Mouse (Mus musculus) heart, embryonic 15.5 days (tissue): ENCODE data around the gene Leap2. TPM values are rescaled to one million over a fixed set of nuclear protein-coding genes. Genes with fewer than 3 reads are reported as not detected.

Experiments
- ATAC-seq: fragments of 200-750 bp; cut with Nextera tagmentation; replicated peaks from 2 replicates; pipeline ENCODE4 v1.8.0; 2017; ENCODE audit warnings: low read depth, moderate TSS enrichment; ENCODE audit not compliant: insufficient number of reproducible peaks, insufficient read depth, low FRiP score
- H3K27ac ChIP-seq: fragments of 300-500 bp; sonication (generic); 2 replicates; pipeline ENCODE4 v1.5.1; 2015; ENCODE audit warnings: mild to moderate bottlenecking, inconsistent platforms
- H3K27me3 ChIP-seq: fragments of 300-500 bp; sonication (generic); 2 replicates; pipeline ENCODE4 v1.6.1; 2015; ENCODE audit warnings: inconsistent platforms
- H3K36me3 ChIP-seq: fragments of 300-500 bp; sonication (generic); 2 replicates; pipeline ENCODE4 v1.6.1; 2015; ENCODE audit warnings: mild to moderate bottlenecking, inconsistent platforms
- H3K4me1 ChIP-seq: fragments of 300-500 bp; sonication (generic); replicated peaks from 2 replicates; pipeline ENCODE4 v1.6.1; 2015; ENCODE audit warnings: inconsistent platforms
- H3K4me2 ChIP-seq: fragments of 300-500 bp; sonication (generic); 2 replicates; pipeline ENCODE4 v1.6.1; 2015; ENCODE audit warnings: inconsistent platforms, mild to moderate bottlenecking, moderate library complexity
- H3K4me3 ChIP-seq: fragments of 300-500 bp; sonication (generic); 2 replicates; pipeline ENCODE4 v1.5.1; 2015; ENCODE audit warnings: mild to moderate bottlenecking, inconsistent platforms
- H3K9ac ChIP-seq: fragments of 300-500 bp; sonication (generic); 2 replicates; pipeline ENCODE4 v1.6.1; 2015; ENCODE audit warnings: mild to moderate bottlenecking, inconsistent platforms
- H3K9me3 ChIP-seq: fragments of 300-500 bp; sonication (generic); replicated peaks from 2 replicates; pipeline ENCODE4 v1.6.1; 2016; ENCODE audit warnings: inconsistent platforms
- whole genome bisulfite sequencing: fragments of 180-500 bp; shearing (Covaris S2); methylation state at CpG from one replicate; pipeline ENCODE4 v1.1.7; 2015; ENCODE audit warnings: mixed read lengths; 5-methylcytosine and 5-hydroxymethylcytosine counted together
- polyA plus RNA-seq: library from polyadenylated mRNA; unstranded; fragments of >200 nt; fragmentation: Nextera tagmentation; extraction: Ambion mirVana; gene quantifications from 2 replicates; pipeline ENCODE4 v1.2.1, GENCODE M21; 2015

Gene Leap2
- polyA plus RNA-seq, 1 experiment from 2014 or later, result 0.34 TPM

GRCm38 (mm10) chr11:53456474-53457371 is 33.8 kb upstream of the Leap2 start, which contains the start of the genes Gm10447 and Shroom1:
Gene Gm10447, minus strand, starts transcription at chr11:53457110.
Gene Shroom1, plus strand, starts transcription at chr11:53457205.
- H3K4me1 ChIP-seq, result peaks cover 5% of the 10 kb centered on the region
- H3K9me3 ChIP-seq, result no peaks in the 10 kb centered on the region
- peak within 1 kb of the TSS; percentile 95 for H3K4me2 ChIP-seq
- 3% methylated on average over 42 of the region's 42 CpGs for WGBS
- H3K27me3 ChIP-seq, result peaks cover 7% of the 10 kb centered on the region
- peak; percentile 79 for ATAC-seq
- peak within 1 kb of the TSS; percentile 63 for H3K4me3 ChIP-seq
- no peaks in the 10 kb centered on the region for H3K36me3 ChIP-seq
- peak within 1 kb of the TSS; percentile 48; the same call in 1 of the 2 replicates for H3K27ac ChIP-seq
- H3K9ac ChIP-seq, result peak within 1 kb of the TSS; percentile 68

GRCm38 (mm10) chr11:53453031-53453430 is 30.1 kb upstream of the Leap2 start:
- H3K9ac ChIP-seq, result no peak overlapping the region
- no peaks in the 10 kb centered on the region for H3K9me3 ChIP-seq
- no peak overlapping the region for H3K4me2 ChIP-seq
- H3K4me3 ChIP-seq, result no peak overlapping the region
- H3K27me3 ChIP-seq, result no peaks in the 10 kb centered on the region
- no peaks in the 10 kb centered on the region for H3K36me3 ChIP-seq
- ATAC-seq, result no peak
- no peak overlapping the region for H3K27ac ChIP-seq
- H3K4me1 ChIP-seq, result peaks cover 22% of the 10 kb centered on the region
- WGBS, result 72% methylated on average over 5 of the region's 5 CpGs

GRCm38 (mm10) chr11:53452396-53452795 is 29.4 kb upstream of the Leap2 start:
- Histone ChIP-seq H3K4me2 (no peak overlapping the region), H3K9me3 (no peaks in the 10 kb centered on the region), H3K4me1 (peaks cover 22% of the 10 kb centered on the region), H3K27ac (no peak overlapping the region), H3K27me3 (no peaks in the 10 kb centered on the region), H3K4me3 (no peak overlapping the region), H3K9ac (no peak overlapping the region), H3K36me3 (no peaks in the 10 kb centered on the region)
- no peak for ATAC-seq
- 95% methylated on average over 9 of the region's 9 CpGs for WGBS

GRCm38 (mm10) chr11:53451361-53451760 is 28.4 kb upstream of the Leap2 start:
- Histone ChIP-seq H3K9ac (no peak overlapping the region), H3K9me3 (no peaks in the 10 kb centered on the region), H3K4me3 (no peak overlapping the region), H3K36me3 (no peaks in the 10 kb centered on the region), H3K27ac (no peak overlapping the region), H3K4me2 (no peak overlapping the region), H3K4me1 (peaks cover 18% of the 10 kb centered on the region), H3K27me3 (no peaks in the 10 kb centered on the region)
- ATAC-seq, result no peak
- WGBS, result 68% methylated on average over 2 of the region's 2 CpGs

- Histone ChIP-seq H3K4me1 (peaks cover 18% of the 10 kb centered on the region), H3K27me3 (no peaks in the 10 kb centered on the region), H3K27ac (no peak overlapping the region), H3K4me3 (no peak overlapping the region), H3K9me3 (no peaks in the 10 kb centered on the region), H3K4me2 (no peak overlapping the region), H3K9ac (no peak overlapping the region), H3K36me3 (no peaks in the 10 kb centered on the region)
- ATAC-seq, result no peak
- WGBS, result 35% methylated on average over 15 of the region's 15 CpGs
These were observed 27.2 kb upstream of the Leap2 start for GRCm38 (mm10) chr11:53450070-53450705.

- no peaks in the 10 kb centered on the region for H3K36me3 ChIP-seq
- H3K27me3 ChIP-seq, result no peaks in the 10 kb centered on the region
- no peaks in the 10 kb centered on the region for H3K9me3 ChIP-seq
- H3K4me1 ChIP-seq, result peaks cover 18% of the 10 kb centered on the region
- H3K4me2 ChIP-seq, result no peak overlapping the region
- H3K9ac ChIP-seq, result no peak overlapping the region
- ATAC-seq, result peak; percentile 63; the same call in 1 of the 2 replicates
- H3K27ac ChIP-seq, result peak overlapping the region; percentile 31
- H3K4me3 ChIP-seq, result no peak overlapping the region
- 85% methylated on average over 1 of the region's 1 CpGs for WGBS
These were observed 25.6 kb upstream of the Leap2 start for GRCm38 (mm10) chr11:53448529-53448928.

GRCm38 (mm10) chr11:53447996-53448395 is 25.0 kb upstream of the Leap2 start:
- 84% methylated on average over 8 of the region's 8 CpGs for WGBS
- H3K27me3 ChIP-seq, result no peaks in the 10 kb centered on the region
- H3K9ac ChIP-seq, result no peak overlapping the region
- no peak for ATAC-seq
- H3K4me1 ChIP-seq, result peaks cover 18% of the 10 kb centered on the region
- H3K36me3 ChIP-seq, result no peaks in the 10 kb centered on the region
- H3K4me2 ChIP-seq, result no peak overlapping the region
- no peaks in the 10 kb centered on the region for H3K9me3 ChIP-seq
- H3K4me3 ChIP-seq, result no peak overlapping the region
- H3K27ac ChIP-seq, result peak overlapping the region; percentile 1; the same call in 1 of the 2 replicates

- 80% methylated on average over 13 of the region's 13 CpGs for WGBS
- Histone ChIP-seq H3K36me3 (no peaks in the 10 kb centered on the region), H3K9ac (no peak overlapping the region), H3K4me1 (peaks cover 28% of the 10 kb centered on the region), H3K27ac (no peak overlapping the region), H3K9me3 (no peaks in the 10 kb centered on the region), H3K4me3 (no peak overlapping the region), H3K27me3 (no peaks in the 10 kb centered on the region), H3K4me2 (no peak overlapping the region)
- ATAC-seq, result no peak
These were observed 23.2 kb upstream of the Leap2 start for GRCm38 (mm10) chr11:53446183-53446582.

GRCm38 (mm10) chr11:53445562-53445961 is 22.6 kb upstream of the Leap2 start:
- 35% methylated on average over 13 of the region's 13 CpGs for WGBS
- Histone ChIP-seq H3K4me3 (no peak overlapping the region), H3K27me3 (no peaks in the 10 kb centered on the region), H3K27ac (no peak overlapping the region), H3K9me3 (no peaks in the 10 kb centered on the region), H3K4me1 (peaks cover 23% of the 10 kb centered on the region), H3K4me2 (no peak overlapping the region), H3K9ac (no peak overlapping the region), H3K36me3 (no peaks in the 10 kb centered on the region)
- ATAC-seq, result no peak

GRCm38 (mm10) chr11:53443861-53444260 is 20.9 kb upstream of the Leap2 start:
- H3K27me3 ChIP-seq, result no peaks in the 10 kb centered on the region
- no peak overlapping the region for H3K4me2 ChIP-seq
- no peaks in the 10 kb centered on the region for H3K36me3 ChIP-seq
- H3K4me1 ChIP-seq, result peaks cover 15% of the 10 kb centered on the region
- H3K9me3 ChIP-seq, result no peaks in the 10 kb centered on the region
- no peak overlapping the region for H3K27ac ChIP-seq
- WGBS, result 45% methylated on average over 6 of the region's 6 CpGs
- no peak overlapping the region for H3K9ac ChIP-seq
- ATAC-seq, result no peak
- H3K4me3 ChIP-seq, result no peak overlapping the region

- Histone ChIP-seq H3K36me3 (no peaks in the 10 kb centered on the region), H3K4me1 (peaks cover 11% of the 10 kb centered on the region), H3K4me3 (no peak overlapping the region), H3K4me2 (peak overlapping the region; percentile 36; the same call in 1 of the 2 replicates), H3K9ac (peak overlapping the region; percentile 36), H3K27me3 (no peaks in the 10 kb centered on the region), H3K9me3 (no peaks in the 10 kb centered on the region), H3K27ac (peak overlapping the region; percentile 83)
- WGBS, result 3% methylated on average over 12 of the region's 12 CpGs
- ATAC-seq, result no peak
These were observed 19.0 kb upstream of the Leap2 start for GRCm38 (mm10) chr11:53441921-53442320.
